Mouse (Mus musculus) olfactory bulb, adult 2 months (tissue): ENCODE data around the gene Ntn4. TPM values are rescaled to one million over a fixed set of nuclear protein-coding genes. Genes with fewer than 3 reads are reported as not detected.

ENCODE experiments used
- H3K27ac ChIP-seq: fragments of 200-500 bp; 2 replicates; pipeline ENCODE4 v1.5.1; 2012; ENCODE audit warnings: low read depth, low read length; ENCODE audit not compliant: insufficient read depth
- H3K4me1 ChIP-seq: fragments of 200-500 bp; 2 replicates; pipeline ENCODE4 v1.6.1; 2012; ENCODE audit warnings: low read length; ENCODE audit not compliant: control insufficient read depth, insufficient read depth
- H3K4me3 ChIP-seq: fragments of 200-500 bp; 2 replicates; pipeline ENCODE4 v1.5.1; 2012; ENCODE audit warnings: mild to moderate bottlenecking, low read depth, low read length, moderate library complexity; ENCODE audit not compliant: insufficient read depth
- CTCF ChIP-seq: fragments of 200-500 bp; IDR thresholded peaks from 2 replicates; pipeline ENCODE4 v1.5.1; 2012; ENCODE audit warnings: low read depth, mild to moderate bottlenecking, low read length, moderate library complexity; ENCODE audit not compliant: insufficient read depth
- POLR2A ChIP-seq: fragments of 200-500 bp; IDR thresholded peaks from 2 replicates; pipeline ENCODE4 v1.6.1; 2012; ENCODE audit warnings: mild to moderate bottlenecking, low read depth, low read length, moderate library complexity; ENCODE audit not compliant: insufficient read depth
- WGBS: fragments of 180-500 bp; shearing (Covaris S2); methylation state at CpG from one replicate; pipeline ENCODE4 v1.1.7; 2018; 5-methylcytosine and 5-hydroxymethylcytosine counted together
- polyA plus RNA-seq: library from polyadenylated mRNA; stranded (reverse); fragments of >200 nt; gene quantifications from 2 replicates; pipeline ENCODE4 v1.2.4, GENCODE M21; 2012; ENCODE audit warnings: low replicate concordance; ENCODE audit not compliant: missing spikeins, insufficient read depth, insufficient read length

Ntn4 gene
- polyA plus RNA-seq, 1 experiment, result not detected

GRCm38 (mm10) chr10:93688306-93689171 is 48.1 kb downstream of the Ntn4 start:
- Histone ChIP-seq H3K27ac (peak overlapping the region; percentile 76), H3K4me3 (no peak overlapping the region), H3K4me1 (0 out of 2 replicates have a peak, but pooled peaks cover 3% of the 10 kb centered on the region)
- WGBS, result 50% methylated on average over 26 of the region's 26 CpGs
- no peak for TF ChIP-seq CTCF
- TF ChIP-seq POLR2A, result no peak

GRCm38 (mm10) chr10:93691344-93691743 is 50.9 kb downstream of the Ntn4 start:
- no peak for TF ChIP-seq CTCF
- no peak for TF ChIP-seq POLR2A

GRCm38 (mm10) chr10:93695043-93695791 is 54.7 kb downstream of the Ntn4 start:
- TF ChIP-seq CTCF, result no peak
- TF ChIP-seq POLR2A, result no peak
- no peak overlapping the region for H3K4me3 ChIP-seq
- 61% methylated on average over 21 of the region's 21 CpGs for WGBS
- H3K27ac ChIP-seq, result no peak overlapping the region
- H3K4me1 ChIP-seq, result no peaks in the 10 kb centered on the region

More at GRCm38 (mm10) chr10:93691344-93691743, 50.9 kb downstream of the Ntn4 start:
- WGBS, result 56% methylated on average over 11 of the region's 11 CpGs
- Histone ChIP-seq H3K4me1 (0 out of 2 replicates have a peak, but pooled peaks cover 3% of the 10 kb centered on the region), H3K27ac (no peak overlapping the region), H3K4me3 (no peak overlapping the region)

DNA sequence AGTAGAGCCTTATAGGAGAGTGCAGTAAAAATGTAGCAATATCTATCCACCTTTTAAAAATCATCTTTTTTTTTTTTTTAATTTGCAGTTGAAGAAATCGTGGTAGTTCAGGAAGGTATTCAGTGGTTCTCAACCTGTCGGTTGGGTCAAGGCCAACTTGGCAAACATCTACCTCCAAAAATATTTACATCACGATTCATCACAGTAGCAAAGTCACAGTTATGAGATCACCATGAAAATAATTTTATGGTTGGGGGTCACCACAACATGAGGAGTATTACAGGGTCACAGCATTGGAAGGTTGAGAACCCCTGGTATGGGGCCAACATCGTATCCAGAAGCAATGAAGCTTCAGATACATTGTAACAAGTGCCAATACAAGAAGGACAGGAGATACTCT is 55.5 kb downstream of the Ntn4 start:
- WGBS, result 79% methylated on average over 4 of the region's 4 CpGs
- Histone ChIP-seq H3K27ac (no peak overlapping the region), H3K4me1 (no peaks in the 10 kb centered on the region), H3K4me3 (no peak overlapping the region)
- TF ChIP-seq POLR2A, result no peak
- no peak for TF ChIP-seq CTCF

- Histone ChIP-seq H3K4me3 (no peak overlapping the region), H3K27ac (no peak overlapping the region), H3K4me1 (no peaks in the 10 kb centered on the region)
- no peak for TF ChIP-seq CTCF
- TF ChIP-seq POLR2A, result no peak
- WGBS, result 64% methylated on average over 10 of the region's 10 CpGs
These were observed 57.5 kb downstream of the Ntn4 start for GRCm38 (mm10) chr10:93697866-93698483.

DNA sequence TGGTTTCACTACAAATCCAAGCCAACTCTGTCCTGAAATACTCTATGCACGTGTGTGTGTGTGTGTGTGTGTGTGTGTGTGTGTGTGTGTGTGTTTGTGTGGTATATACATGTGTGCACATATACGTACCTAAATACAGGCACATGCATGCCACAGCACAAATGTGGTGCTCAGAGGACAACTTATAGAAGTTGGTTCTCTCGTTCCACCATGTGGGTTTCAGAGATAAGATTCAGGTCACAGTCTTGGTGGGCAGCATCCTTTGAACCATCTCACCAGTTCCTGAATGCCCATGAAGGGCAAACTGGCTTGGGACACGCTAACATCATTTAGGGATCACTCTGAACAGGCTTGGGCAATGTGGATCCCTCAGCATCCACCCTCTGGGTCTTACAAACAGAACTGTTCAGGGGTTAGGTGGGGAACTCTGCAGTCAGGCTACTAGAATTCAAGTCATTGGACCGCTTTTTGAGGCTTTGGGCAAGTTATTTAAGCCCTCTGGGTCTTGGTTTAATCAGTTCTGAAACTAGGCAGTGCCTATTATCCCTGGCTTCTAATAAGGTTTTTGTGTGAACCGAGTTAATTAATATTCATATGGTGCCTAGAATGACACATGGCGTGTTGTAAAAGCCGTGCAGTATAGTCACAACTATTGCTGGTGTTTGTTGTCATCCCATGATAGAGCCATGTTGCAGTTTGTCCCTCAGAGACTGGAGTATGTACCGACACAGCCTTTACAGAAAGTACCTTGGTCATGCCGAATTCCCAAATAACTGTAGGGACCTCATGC is 59.4 kb downstream of the Ntn4 start:
- no peak for TF ChIP-seq CTCF
- no peak for TF ChIP-seq POLR2A
- Histone ChIP-seq H3K27ac (no peak overlapping the region), H3K4me3 (no peak overlapping the region), H3K4me1 (no peaks in the 10 kb centered on the region)
- 70% methylated on average over 10 of the region's 10 CpGs for WGBS

DNA sequence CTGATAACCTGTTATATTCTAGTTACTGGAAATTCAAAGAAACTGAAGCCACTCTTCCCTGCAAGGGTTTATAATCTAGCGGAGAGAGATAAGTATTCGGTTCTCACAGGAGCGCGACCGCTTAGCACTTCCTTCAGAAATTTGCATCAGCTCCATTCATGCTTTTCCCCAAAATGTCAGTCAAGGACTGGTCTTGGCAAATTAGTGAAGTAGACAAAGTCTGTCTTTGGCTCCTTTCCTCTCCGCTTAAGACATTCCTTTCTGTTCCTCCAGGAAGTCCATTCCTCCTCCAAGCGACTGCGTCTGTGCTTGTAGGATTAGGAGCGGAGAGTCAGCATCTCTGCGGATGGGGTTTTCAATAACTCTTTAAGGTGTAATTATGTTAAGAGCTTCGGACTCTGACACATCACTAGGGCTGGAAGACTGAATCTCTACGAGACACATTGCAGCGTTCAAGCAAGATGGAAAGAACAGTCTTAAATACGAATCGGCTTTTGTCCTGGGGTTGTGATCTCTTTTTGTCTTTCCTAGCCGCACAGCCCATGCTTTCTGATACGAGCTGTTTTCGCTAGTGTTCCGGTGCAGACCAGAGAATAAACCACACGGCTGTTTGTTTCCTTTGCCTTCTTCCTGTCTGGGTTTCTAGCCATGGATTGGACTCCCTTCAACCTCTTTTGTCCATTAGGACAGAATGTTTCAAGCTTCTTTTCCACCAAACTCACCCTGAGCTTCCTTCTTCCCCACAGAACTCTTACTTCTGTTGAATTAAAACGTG is 60.3 kb downstream of the Ntn4 start:
- 18% methylated on average over 21 of the region's 21 CpGs for WGBS
- no peaks in the 10 kb centered on the region for H3K4me1 ChIP-seq
- peak overlapping the region; percentile 18 for H3K4me3 ChIP-seq
- peak overlapping the region; percentile 56 for H3K27ac ChIP-seq
- TF ChIP-seq CTCF, result no peak

GRCm38 (mm10) chr10:93703946-93704345 is 63.5 kb downstream of the Ntn4 start:
- no peak overlapping the region for H3K27ac ChIP-seq
- H3K4me1 ChIP-seq, result no peaks in the 10 kb centered on the region
- 89% methylated on average over 4 of the region's 4 CpGs for WGBS
- no peak for TF ChIP-seq POLR2A
- no peak for TF ChIP-seq CTCF
- no peak overlapping the region for H3K4me3 ChIP-seq
